Mouse (Mus musculus) neural tube, embryonic 10.5 days (tissue): ENCODE measurements around the gene Gm42421.

Source experiments
- DNase-seq: peaks from one replicate; pipeline ENCODE4 v3.0.0-alpha.2; 2017; ENCODE audit warnings: low spot score; ENCODE audit errors: extremely low spot score

The Gm42421 gene

DNA sequence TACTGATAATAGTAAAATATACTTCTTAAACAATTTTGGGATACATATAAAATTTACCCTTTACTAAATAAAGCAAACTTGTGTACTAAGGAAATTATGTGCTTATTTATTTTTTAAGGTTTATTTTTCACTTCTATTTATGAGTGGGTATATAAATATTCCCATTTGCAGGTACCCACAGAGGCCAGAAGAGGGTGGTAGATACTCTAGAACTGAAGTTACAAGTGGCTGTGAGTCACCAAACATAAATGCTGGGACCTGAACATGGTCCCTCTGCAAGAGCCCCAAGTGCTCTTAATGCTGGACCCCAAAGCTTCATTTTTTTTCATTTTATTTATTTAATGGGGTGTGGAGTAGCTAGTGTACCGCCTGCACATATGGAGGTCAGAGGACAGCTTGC is 5.9 kb downstream of the Gm42421 start:
- DNase-seq: no peak

DNA sequence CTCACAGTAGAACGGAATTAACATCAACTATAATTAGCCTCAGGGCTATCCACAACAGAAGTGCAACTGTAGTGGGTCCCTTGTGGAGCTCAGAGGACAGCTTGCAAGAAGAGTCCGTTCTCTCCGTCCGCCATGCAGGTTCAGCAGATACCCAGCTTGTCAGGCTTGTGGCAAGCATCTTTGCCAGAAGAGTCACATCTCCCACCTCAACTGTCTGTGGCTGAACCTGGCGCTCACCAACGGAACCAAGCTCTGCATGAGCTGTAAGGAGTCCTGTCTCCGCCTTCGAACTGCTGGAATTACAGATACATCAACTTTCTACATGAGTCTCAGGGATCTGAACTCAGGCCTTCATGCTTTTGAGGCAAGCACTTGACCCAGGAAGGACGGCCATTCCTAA is 8.2 kb downstream of the Gm42421 start:
- DNase-seq: no peak

DNA sequence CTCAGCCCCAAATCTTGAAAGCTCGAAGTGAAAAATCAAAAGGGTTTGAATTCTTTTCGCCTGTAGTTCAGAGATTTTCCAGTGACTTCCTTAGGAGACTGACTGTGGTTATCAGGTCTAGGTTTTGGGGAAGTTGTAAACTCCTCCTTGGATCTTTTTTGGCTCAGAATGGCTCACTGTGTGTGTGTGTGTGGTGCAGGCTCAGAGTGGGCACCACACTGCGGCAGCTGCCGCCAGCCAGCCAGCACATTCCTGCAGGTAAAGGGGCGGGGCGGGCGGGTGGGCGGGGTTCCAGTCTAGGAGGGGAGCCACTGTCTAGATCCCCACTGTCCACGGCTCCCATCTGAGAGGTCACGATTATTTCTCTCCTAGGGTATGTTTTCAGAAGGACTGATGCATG is 13.6 kb downstream of the Gm42421 start:
- DNase-seq: no peak

DNA sequence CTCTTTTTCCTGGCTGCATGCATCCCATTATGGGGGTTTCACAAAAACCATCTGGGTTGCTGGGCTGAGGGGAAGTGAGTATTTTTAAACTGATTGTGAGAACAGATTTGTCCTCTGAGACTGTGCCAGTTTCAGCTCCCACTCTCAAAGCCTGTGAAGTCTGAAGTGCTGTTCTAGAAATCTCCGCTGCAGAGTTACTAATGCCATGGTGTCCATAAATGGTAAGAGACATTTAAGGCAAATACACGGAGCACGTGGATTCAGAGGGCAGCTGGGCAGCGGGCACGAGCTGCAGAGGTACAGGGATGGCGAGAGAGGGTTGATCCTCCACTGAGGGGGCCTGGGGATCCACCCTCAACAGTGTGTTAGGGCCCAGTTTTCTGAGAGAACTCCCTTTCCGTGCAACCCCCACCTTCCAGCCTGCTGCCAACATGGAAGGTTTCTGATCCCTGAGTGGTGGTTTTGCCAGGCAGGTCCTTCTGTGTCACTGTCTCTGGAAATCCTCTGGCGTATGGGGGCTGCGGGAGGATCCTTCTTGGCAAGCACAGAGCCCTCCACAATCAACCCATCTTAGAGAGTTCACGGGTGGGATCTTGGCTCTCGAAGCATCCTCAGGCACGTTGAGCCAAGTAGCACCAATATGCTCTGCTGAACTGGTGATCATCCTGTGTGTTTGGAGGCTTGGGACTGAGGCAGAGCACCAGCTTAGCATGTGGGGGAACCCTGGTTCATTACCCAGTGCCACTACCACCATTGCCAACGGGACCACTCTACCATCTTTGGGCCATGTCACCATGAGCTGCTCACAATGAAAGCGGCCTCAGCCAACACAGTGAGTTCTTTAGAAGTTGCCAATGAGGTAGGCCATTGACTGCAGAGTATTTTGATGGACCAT is 15.5 kb downstream of the Gm42421 start:
- DNase-seq: no peak

DNA sequence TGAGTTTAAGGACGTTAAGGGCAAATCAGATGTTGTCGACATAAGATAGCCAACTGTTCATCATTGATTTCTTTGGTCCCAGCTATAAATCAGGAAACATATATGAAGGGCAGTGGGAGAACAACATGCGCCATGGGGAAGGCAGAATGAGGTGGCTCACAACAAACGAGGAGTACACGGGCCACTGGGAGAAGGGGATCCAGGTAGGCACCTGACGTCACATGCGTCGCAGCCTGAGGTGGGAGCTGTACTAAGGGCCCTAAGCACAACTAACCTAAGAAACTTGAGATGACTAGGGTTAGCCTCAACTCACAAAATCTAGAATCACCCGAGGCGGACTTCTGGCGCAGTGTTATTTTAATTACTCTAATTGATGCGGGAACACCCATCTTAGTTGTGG is 20.4 kb downstream of the Gm42421 start:
- no peak for DNase-seq

DNA sequence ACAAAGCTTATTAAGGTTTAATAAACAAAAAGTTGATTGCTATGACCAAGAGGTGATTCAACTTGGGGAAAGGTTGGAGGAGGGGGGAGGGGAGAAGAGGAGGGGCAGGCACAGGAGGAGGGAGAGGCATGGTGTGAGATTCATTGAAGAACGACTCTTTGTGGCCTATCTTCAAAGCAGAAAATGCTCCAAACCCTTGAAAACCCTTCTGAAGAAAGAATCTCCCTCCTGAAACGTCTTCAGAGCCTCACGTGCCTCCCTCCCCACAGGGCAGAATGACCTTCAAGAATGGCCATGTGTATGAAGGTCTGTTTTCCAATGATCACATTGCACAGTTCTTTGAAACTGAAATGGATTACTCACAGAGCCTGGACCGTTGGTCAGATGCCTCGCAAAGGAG is 22.0 kb downstream of the Gm42421 start:
- no peak for DNase-seq

DNA sequence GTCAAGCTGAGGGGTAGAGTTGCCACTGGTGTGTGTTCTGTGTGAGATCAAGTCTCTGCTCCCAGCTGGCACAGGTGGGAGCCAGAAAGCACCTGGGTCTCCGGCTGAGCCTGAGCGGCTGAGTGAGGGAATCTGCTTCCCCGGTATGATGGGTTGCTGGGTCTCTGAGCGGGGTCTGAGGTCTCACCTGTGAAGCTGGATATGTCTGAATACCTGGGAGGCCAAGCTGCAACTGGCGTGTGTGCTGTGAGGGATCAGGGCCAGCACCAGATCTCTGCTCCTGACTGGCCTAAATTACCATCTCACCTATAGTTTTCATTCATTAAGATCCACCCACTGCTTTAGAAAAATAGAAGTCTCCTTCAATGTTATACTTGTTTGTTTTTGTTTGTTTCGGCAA is 29.1 kb downstream of the Gm42421 start:
- no peak for DNase-seq

DNA sequence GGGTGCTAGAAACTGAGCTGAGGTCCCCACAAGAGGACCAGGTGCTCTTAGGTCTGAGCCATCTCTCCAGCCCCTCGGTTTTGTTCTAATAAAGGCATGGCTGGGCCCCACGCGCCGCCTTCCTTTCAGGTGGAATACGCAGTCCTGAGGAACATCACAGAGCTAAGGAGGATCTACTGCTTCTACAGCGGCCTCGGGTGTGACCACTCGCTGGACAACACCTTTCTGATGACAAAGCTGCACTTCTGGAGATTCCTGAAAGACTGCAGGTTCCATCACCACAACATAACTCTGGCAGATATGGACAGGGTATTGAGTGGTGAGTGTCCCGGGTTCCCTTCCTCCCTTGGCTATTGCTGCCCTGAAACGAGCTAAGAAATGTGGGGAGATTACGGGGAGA is 31.6 kb downstream of the Gm42421 start:
- DNase-seq: no peak

DNA sequence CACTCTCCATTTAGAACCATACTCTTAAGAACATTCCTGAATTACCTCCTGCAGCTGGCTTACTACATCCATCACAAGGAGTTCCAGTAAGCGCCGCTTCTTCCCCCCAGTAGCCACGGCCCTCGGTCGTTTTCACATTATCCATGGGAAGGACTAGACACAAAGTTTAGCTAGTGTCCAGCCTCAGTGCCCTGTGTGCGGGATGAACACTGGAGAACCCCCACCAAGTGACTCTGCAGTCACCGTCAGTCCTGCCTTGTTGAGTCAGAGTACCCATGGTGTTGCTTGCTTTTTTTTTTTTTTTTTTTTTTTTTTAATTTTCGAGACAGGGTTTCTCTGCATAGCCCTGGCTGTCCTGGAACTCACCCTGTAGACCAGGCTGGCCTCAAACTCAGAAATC is 33.2 kb downstream of the Gm42421 start:
- DNase-seq: no peak

DNA sequence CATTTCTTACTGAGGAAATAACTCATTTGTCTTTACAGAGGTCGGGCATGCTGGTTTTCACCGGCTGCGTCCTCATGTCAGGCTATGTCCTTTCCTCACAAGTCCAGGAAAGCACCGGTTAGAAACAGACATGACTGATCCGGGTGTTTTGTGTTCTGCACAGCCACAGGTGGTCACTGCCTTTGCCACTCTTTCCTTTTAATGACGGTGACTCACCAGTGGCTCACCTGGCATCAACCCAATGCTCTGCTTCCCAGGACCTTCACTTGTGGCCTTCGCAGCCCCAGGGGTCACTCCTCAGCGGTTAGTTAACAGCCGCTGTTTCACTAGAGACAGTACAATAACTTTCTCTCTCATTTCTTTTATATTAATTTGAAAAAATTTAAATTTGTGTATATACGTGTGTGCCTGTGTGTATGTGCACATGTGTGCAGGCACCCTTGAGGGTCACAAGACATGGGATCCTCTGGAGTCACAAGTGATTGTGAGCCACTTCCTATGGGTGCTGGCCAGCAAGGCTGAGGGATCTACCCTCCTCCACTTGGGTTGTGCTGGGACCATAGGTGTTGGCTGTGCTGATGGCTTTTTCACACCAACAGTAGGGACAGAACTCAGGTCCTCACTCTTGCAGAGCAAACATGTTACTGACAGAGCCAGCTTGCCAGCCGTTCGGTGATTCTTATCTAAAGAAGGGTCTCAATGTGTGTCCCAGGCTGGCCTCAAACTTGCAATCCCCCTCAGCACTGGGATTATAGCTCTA is 37.8 kb downstream of the Gm42421 start:
- DNase-seq: no peak

DNA sequence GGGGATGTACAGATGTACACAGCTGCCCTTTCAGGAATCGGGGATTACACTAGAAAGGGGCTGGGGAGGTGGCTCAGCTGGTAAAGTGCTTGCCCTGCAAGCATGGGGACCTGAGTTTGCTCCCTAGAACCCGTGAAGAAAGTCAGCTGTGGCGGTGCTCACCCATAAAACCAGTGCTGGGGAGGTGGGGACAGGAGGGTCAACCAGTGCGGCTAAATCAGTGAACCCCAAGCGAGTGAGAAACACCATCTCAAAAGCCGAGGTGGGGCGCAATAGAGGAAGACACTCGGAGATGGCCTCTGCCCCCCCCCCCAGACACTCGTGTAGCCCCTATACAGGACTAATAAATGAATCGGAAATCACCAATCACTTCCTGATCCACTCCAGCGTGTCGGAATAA is 38.7 kb downstream of the Gm42421 start:
- DNase-seq: no peak

DNA sequence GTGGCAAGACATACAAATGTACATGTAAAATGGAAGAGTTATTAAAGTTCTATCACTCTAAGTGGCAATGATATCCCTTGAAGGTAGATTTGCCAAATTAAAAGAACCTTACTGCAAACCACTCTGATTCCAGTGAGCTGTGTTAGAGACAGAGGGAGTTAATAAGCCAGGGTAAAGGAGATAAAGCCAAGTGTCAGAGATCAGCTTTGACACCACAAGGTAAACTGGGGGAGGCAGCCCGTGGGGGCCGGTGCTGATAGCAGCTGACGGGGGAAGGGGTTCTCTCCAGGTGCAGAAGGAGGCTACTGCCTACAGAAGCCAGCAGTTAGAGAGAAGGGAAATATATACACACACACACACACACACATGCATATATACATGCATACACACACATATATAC is 44.7 kb downstream of the Gm42421 start:
- no peak for DNase-seq

DNA sequence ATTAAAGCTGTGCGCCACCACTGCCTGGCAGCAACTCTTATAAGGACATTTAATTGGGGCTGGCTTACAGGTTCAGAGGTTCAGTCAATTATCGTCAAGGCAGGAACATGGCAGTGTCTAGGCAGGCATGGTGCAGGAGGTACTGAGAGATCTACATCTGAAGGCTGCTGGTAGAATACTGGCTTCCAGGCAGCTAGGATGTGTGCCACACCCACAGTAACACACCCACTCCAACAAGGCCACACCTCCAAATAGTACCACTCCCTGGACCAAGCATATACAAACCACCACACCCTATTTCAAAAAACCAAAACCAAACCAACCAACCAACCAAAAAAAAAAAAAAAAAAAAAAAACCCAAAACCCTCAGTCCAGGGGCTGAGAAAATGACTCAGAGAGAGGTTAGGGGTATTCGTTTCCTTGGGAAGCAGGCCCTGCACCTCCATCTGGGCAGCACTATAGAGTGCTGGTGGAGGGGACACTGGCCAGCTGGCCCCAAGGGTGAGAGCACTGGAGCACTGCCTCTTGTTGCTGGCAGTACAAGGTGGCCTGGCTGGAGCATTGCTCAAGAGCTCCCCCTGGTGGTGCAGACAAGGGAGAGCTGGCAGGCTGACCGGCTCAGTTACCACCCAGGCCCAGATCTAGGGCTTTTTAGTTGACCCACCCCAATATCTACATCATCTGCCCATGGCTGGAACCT is 47.1 kb downstream of the Gm42421 start:
- DNase-seq: peak; percentile 82

DNA sequence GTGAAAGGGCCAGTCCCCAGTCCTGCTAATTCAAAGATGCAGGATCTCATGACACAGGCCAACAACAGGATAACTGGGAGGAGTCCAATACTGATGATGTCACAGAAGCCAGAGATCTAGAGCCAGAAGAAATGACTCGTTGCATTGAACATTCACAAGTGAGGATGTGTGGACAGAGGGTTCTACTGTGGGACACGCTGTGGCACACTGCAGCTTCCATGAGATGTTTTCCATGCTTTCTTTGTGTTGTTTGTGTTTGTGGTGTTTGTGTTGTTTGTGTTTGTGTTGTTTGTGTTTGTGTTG is 47.6 kb downstream of the Gm42421 start:
- no peak for DNase-seq

DNA sequence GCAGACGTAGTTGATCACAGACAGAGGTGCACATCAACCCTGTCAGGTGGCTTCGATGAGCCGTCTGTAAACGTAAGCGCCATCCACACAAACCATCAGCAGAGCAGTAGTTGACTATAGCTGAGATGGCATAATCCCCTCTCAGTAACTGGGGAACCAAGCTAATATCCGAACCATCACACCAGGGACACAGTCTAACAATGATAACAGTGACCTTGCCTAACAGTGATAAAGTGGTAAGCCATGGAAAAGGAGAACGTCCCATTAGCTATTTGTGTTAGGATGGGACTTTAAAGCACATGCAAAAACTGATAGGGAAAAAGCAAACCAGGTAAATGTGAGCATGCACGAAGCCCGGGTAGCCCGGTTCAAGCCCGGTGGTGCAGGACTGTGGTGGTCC is 48.3 kb downstream of the Gm42421 start:
- no peak for DNase-seq

DNA sequence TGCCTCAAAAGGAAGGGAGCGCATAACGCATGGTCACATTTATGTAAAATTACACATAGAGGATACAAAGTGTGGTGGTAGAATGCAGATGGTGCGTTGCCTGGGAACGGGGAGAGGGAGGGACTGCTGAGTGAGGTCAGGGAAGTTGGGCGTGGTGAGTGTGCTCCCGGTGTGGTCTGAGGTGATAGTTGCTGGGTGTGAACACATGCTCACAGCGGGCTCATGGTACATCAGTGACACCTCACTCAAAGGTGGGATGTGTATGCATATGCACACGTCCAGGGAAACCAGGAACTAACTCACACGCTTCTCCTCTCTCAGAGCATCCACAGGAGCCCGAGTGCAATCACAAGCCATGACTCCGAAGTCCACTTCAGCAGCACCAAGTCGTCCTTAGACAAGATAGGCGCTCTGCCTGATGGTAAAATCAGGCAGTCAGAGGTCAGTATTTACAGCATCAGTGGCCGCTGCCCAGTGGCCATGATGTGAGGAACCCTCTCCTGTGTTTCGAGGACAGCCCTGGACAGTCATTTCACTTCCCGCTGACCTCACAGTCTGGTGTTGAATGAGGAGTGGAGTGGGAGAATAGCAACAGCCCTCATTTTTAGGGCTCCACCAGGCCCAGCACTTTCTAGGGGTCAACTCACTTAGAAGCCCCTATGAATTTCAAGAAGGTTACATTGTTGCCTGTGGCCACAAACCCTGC is 48.9 kb downstream of the Gm42421 start:
- DNase-seq: no peak

DNA sequence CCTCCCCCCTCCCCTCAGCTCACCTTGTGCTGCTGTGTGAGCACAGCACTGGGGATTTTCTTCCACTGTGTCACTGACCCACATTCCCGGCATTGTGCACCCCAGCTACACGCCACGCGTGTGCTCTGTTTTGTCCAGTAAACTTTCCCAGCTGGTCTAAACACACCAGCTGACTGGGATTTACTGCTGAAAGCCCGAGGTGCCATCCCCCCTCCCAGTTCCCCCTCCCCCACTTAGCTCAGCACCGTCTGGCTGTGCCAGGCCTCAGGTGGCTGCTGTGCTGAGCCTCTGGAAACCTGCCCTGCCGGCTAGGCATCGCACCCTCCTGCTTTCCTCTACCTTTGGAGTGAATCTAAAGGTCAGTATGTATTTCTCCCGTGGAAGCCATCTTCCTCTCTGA is 52.9 kb downstream of the Gm42421 start:
- no peak for DNase-seq

DNA sequence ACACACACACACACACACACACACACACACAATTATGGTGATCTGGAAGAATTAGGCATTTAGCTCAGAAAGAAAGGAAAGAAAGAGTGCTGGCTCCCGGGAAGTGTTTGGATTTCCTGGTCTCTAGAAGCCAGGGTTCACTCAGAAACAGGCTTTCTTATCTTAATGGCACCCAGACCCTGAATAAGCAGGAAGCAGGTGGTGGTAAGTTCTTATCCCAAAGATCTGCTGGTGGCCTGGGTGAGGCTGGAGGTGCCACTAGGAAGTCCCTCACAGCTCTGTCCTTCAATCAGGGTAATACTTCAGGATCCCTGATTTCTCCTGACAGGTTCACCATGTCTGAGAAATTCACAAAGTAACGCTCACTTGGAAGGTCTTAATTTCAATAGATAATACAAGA is 54.4 kb downstream of the Gm42421 start:
- no peak for DNase-seq

DNA sequence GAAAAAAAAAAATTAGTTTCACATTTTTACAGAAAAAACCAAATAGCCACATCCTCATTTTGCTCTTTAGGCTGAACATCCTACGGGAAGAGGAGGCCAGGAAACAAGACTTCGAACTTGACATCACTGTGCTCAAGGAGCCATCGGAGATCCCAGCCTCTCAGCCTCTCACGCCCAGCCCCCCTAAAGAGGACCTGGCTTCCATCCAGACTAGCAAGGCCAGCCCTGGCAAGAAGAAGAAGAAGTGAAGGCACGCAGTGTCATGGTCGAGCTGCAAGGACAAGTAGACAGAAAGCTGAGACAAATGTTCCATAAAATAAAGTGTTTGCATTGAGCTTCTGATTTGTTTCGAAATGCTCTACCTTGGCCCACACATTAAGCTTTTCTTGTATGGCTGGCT is 57.4 kb downstream of the Gm42421 start:
- DNase-seq: no peak
